Mouse (Mus musculus): Measurements from ENCODE around the gene Emc4. TPM values are rescaled to one million over a fixed set of nuclear protein-coding genes. Genes with fewer than 3 reads are reported as not detected.

Gene Emc4
- total and polyA plus RNA-seq, 3 experiments: 171 to 201 TPM; not detected in 1

GRCm38 (mm10) chr2:112360012-112360780 lies 7.6 kb downstream of the Emc4 start:
- no peak overlapping the region for H3K4me3 ChIP-seq (ENCODE audit: control insufficient read depth in 1 of 2, insufficient read depth in 1 of 2, low read depth in 2 of 2, low read length in 2 of 2)
- H3K9ac ChIP-seq (ENCODE audit: control insufficient read depth, low read depth, low read length, poor library complexity, severe bottlenecking): no peak overlapping the region
- TF ChIP-seq MAX (IDR thresholded peaks at IDR 0.05; ENCODE audit: low read length) (no peak), TBP (IDR thresholded peaks at IDR 0.05; ENCODE audit: low read depth, low read length) (no peak), POLR2A (IDR thresholded peaks at IDR 0.05; ENCODE audit: control insufficient read depth in 1 of 2, insufficient read depth in 1 of 2, low read depth in 1 of 2, low read length in 2 of 2, poor library complexity in 1 of 2) (peak in 1 of 2 experiments; percentile 38; a peak in 1 of 4 replicates)
- H3K4me1 ChIP-seq (ENCODE audit: control insufficient read depth in 1 of 2, insufficient read depth in 2 of 2, low read length in 2 of 2): no peaks in the 10 kb centered on the region
- no peak overlapping the region for H3K27ac ChIP-seq (ENCODE audit: control insufficient read depth, low read depth, low read length)
- H3K36me3 ChIP-seq (ENCODE audit: control insufficient read depth in 1 of 2, insufficient read depth in 2 of 2, low read length in 2 of 2): peaks cover 3 to 35% of the 10 kb centered on the region in 2 experiments; a peak in 3 of 4 replicates
- 0 out of 2 replicates have a peak, but pooled peaks cover under 1% of the 10 kb centered on the region for H3K79me2 ChIP-seq (ENCODE audit: control insufficient read depth, insufficient read depth, low read length, poor library complexity)
- DNase-seq (ENCODE audit: low read depth, low spot score): no peak
- H3K27me3 ChIP-seq (ENCODE audit: control insufficient read depth in 1 of 2, insufficient read depth in 2 of 2, low read length in 2 of 2): no peaks in the 10 kb centered on the region
- H3K9me3 ChIP-seq (replicated peaks; ENCODE audit: insufficient read depth, low read length): no peaks in the 10 kb centered on the region

- Histone ChIP-seq H3K4me1 (ENCODE audit: control insufficient read depth in 1 of 2, insufficient read depth in 2 of 2, low read length in 2 of 2) (no peaks in the 10 kb centered on the region), H3K4me3 (ENCODE audit: control insufficient read depth in 1 of 2, insufficient read depth in 1 of 2, low read depth in 2 of 2, low read length in 2 of 2) (no peak overlapping the region), H3K9ac (ENCODE audit: control insufficient read depth, low read depth, low read length, poor library complexity, severe bottlenecking) (no peak overlapping the region), H3K79me2 (ENCODE audit: control insufficient read depth, insufficient read depth, low read length, poor library complexity) (no peaks in the 10 kb centered on the region), H3K9me3 (replicated peaks; ENCODE audit: insufficient read depth, low read length) (no peaks in the 10 kb centered on the region), H3K27me3 (ENCODE audit: control insufficient read depth in 1 of 2, insufficient read depth in 2 of 2, low read length in 2 of 2) (no peaks in the 10 kb centered on the region), H3K36me3 (ENCODE audit: control insufficient read depth in 1 of 2, insufficient read depth in 2 of 2, low read length in 2 of 2) (peaks cover 3 to 34% of the 10 kb centered on the region in 2 experiments; a peak in 3 of 4 replicates), H3K27ac (ENCODE audit: control insufficient read depth, low read depth, low read length) (no peak overlapping the region)
- no peak for DNase-seq (ENCODE audit: low read depth, low spot score)
- TF ChIP-seq POLR2AphosphoS2 (IDR thresholded peaks at IDR 0.05; ENCODE audit: low read length) (0 out of 2 replicates have a peak, but pooled peaks have one; percentile 26), POLR2A (IDR thresholded peaks at IDR 0.05; ENCODE audit: control insufficient read depth in 1 of 2, insufficient read depth in 1 of 2, low read depth in 1 of 2, low read length in 2 of 2, poor library complexity in 1 of 2) (no peak)
These were observed 8.2 kb downstream of the Emc4 start for GRCm38 (mm10) chr2:112359611-112360010.

GRCm38 (mm10) chr2:112353685-112354455 lies 14.0 kb downstream of the Emc4 start:
- H3K79me2 ChIP-seq (ENCODE audit: control insufficient read depth, insufficient read depth, low read length, poor library complexity): no peaks in the 10 kb centered on the region
- H3K27me3 ChIP-seq (ENCODE audit: control insufficient read depth in 1 of 2, insufficient read depth in 2 of 2, low read length in 2 of 2): no peaks in the 10 kb centered on the region
- no peak overlapping the region for H3K4me3 ChIP-seq (ENCODE audit: control insufficient read depth in 1 of 2, insufficient read depth in 1 of 2, low read depth in 2 of 2, low read length in 2 of 2)
- H3K9ac ChIP-seq (ENCODE audit: control insufficient read depth, low read depth, low read length, poor library complexity, severe bottlenecking): no peak overlapping the region
- TF ChIP-seq POLR2AphosphoS5 (IDR thresholded peaks at IDR 0.05; ENCODE audit: borderline replicate concordance, low read depth, low read length): no peak
- TF ChIP-seq ZC3H11A (IDR thresholded peaks at IDR 0.05; ENCODE audit: low read depth, low read length): no peak
- no peak for TF ChIP-seq CHD2 (IDR thresholded peaks at IDR 0.05; ENCODE audit: low read length)
- TF ChIP-seq NELFE (IDR thresholded peaks at IDR 0.05; ENCODE audit: low read depth, low read length): no peak
- no peak for DNase-seq (ENCODE audit: low read depth, low spot score)
- H3K9me3 ChIP-seq (replicated peaks; ENCODE audit: insufficient read depth, low read length): no peaks in the 10 kb centered on the region
- H3K27ac ChIP-seq (ENCODE audit: control insufficient read depth, low read depth, low read length): no peak overlapping the region
- H3K4me1 ChIP-seq (ENCODE audit: control insufficient read depth in 1 of 2, insufficient read depth in 2 of 2, low read length in 2 of 2): no peaks in the 10 kb centered on the region
- H3K36me3 ChIP-seq (ENCODE audit: control insufficient read depth in 1 of 2, insufficient read depth in 2 of 2, low read length in 2 of 2): peaks cover 3 to 28% of the 10 kb centered on the region in 2 experiments; a peak in 3 of 4 replicates
